ENCODE assay signal across 7 mouse cellular contexts in genomic region chr4:123633370-123633769, GRCm38 (mm10). TPM values are rescaled to one million over a fixed set of nuclear protein-coding genes. Genes with fewer than 3 reads are reported as not detected.
DNase-seq lines count a peak whose midpoint lies in the region; ATAC-seq lines count a peak whose summit lies in the region.

No protein-coding gene starts in this region.

- no peaks in the 10 kb centered on the region; the same call in 1 of the 2 replicates for H3K4me1 ChIP-seq in embryonic facial prominence, embryonic 14.5 days (ENCODE audit: control insufficient read depth, insufficient read depth, low read length)
- no peaks in the 10 kb centered on the region for H3K4me1 ChIP-seq in limb, embryonic 11.5 days (ENCODE audit: control insufficient read depth, insufficient read depth, low read length)

- H3K27ac ChIP-seq in embryonic facial prominence, embryonic 14.5 days (replicated peaks; ENCODE audit: low read depth, low read length), result no peak overlapping the region
- H3K27ac ChIP-seq in limb, embryonic 11.5 days (replicated peaks; ENCODE audit: low read depth, low read length), result no peak overlapping the region

- no peak overlapping the region for H3K4me3 ChIP-seq in embryonic facial prominence, embryonic 14.5 days (ENCODE audit: low read depth, low read length)
- H3K4me3 ChIP-seq in limb, embryonic 11.5 days (ENCODE audit: low read depth, low read length), result no peak overlapping the region

- no peak overlapping the region for H3K4me2 ChIP-seq in embryonic facial prominence, embryonic 14.5 days (ENCODE audit: low read depth, low read length)
- H3K4me2 ChIP-seq in limb, embryonic 11.5 days (ENCODE audit: low read depth, severe bottlenecking), result no peak overlapping the region

- H3K9me3 ChIP-seq in embryonic facial prominence, embryonic 14.5 days (ENCODE audit: control insufficient read depth, low read length), result no peaks in the 10 kb centered on the region
- no peaks in the 10 kb centered on the region for H3K9me3 ChIP-seq in limb, embryonic 11.5 days (ENCODE audit: control insufficient read depth, low read length)

- no peaks in the 10 kb centered on the region for H3K36me3 ChIP-seq in embryonic facial prominence, embryonic 14.5 days (ENCODE audit: control insufficient read depth, insufficient read depth, low read length)
- H3K36me3 ChIP-seq in limb, embryonic 11.5 days (ENCODE audit: control insufficient read depth, insufficient read depth, low read length), result no peaks in the 10 kb centered on the region

- intact Hi-C loops in heart, postnatal 14 days (cut with DNase I), result loop anchor here (1.0 to 2.0 kb wide), 2 partner anchors 34 to 45 kb away; no protein-coding TSS in a partner anchor

- no peaks in the 10 kb centered on the region for H3K27me3 ChIP-seq in embryonic facial prominence, embryonic 14.5 days (replicated peaks; ENCODE audit: control insufficient read depth, insufficient read depth, low read length)
- H3K27me3 ChIP-seq in limb, embryonic 11.5 days (ENCODE audit: control insufficient read depth, insufficient read depth, low read length), result no peaks in the 10 kb centered on the region

- no peak overlapping the region for H3K9ac ChIP-seq in embryonic facial prominence, embryonic 14.5 days (ENCODE audit: low read depth, low read length)
- H3K9ac ChIP-seq in limb, embryonic 11.5 days (ENCODE audit: low read length), result no peak overlapping the region

- 0 out of 2 replicates have a peak, but pooled peaks have one; percentile 50 for ATAC-seq in embryonic facial prominence, embryonic 14.5 days (ENCODE audit: low read depth)
- no peak for ATAC-seq in limb, embryonic 11.5 days (ENCODE audit: insufficient number of reproducible peaks, low FRiP score, low TSS enrichment, low read depth)
- ATAC-seq in monocyte, adult 5-6 weeks (replicated peaks; ENCODE audit: insufficient number of reproducible peaks, low FRiP score, low TSS enrichment, poor library complexity, severe bottlenecking), result 0 out of 2 replicates have a peak, but pooled peaks have one; percentile 53

- WGBS in embryonic facial prominence, embryonic 14.5 days, result 26% methylated on average over 3 of the region's 3 CpGs
- WGBS in limb, embryonic 11.5 days, result 30% methylated on average over 3 of the region's 3 CpGs

- DNase-seq in ES-CJ7 (ENCODE audit: low read depth, low spot score), result peak; percentile 93
- DNase-seq in adrenal gland, adult 2 months, result peak; percentile 89
- DNase-seq in embryonic facial prominence, embryonic 14.5 days (ENCODE audit: low spot score), result peak; percentile 80
- peak; percentile 74 to 76 for DNase-seq in heart, postnatal 14 days
- DNase-seq in limb, embryonic 11.5 days (ENCODE audit: low spot score), result peak; percentile 64
- peak; percentile 5 to 15 for DNase-seq in thymus, adult 18-20 months

RNA-seq across cellular contexts. Expression of gene Macf1, which starts 50.8 kb away (rescaled TPM):
- total RNA-seq in adrenal gland, adult 2 months (2021), result 100 to 1,000 TPM; 122 to 138 TPM
- polyA plus RNA-seq in adrenal gland, adult 2 months (2012; rRNA removed), result 29.1 and 37.6 TPM in 2 replicates
- polyA plus RNA-seq in embryonic facial prominence, embryonic 14.5 days (2014; fragmentation: Nextera tagmentation; extraction: Ambion mirVana), result 70.5 and 80.5 TPM in 2 replicates
- 100 to 1,000 TPM; 271 to 291 TPM for total RNA-seq in heart, postnatal 14 days (2021)
- 71.0 and 77.0 TPM in 2 replicates for polyA plus RNA-seq in limb, embryonic 11.5 days (2014; fragmentation: Nextera tagmentation; extraction: Ambion mirVana)
- 368 to 783 TPM (median 392 TPM) in 3 replicates for total RNA-seq in monocyte, adult 5-6 weeks (2017)

Comparison
In these comparisons a context has a peak if more than half of its experiments do, and no peak if none do; other contexts are left out.
1. DNase-seq: peak in every context shown above with its lines; median percentile 93 in ES-CJ7; 89 in adrenal gland, adult 2 months; 80 in embryonic facial prominence, embryonic 14.5 days; 75 in heart, postnatal 14 days; 64 in limb, embryonic 11.5 days; 10 in thymus, adult 18-20 months.